Comparison of ENCODE assay signal across 11 mouse cellular contexts in genomic region chr10:128631571-128631970, GRCm38 (mm10).
"Had no signal": no experiment of that assay in that cellular context is flagged by ENCODE, and none has a peak within 500 bp of the region (broad histone marks: within the 10 kb centered on the region; RNA-seq: fewer than 3 reads in every experiment).

No protein-coding gene starts in this region.

- DNase-seq: kidney, adult 8-10 months; kidney, postnatal 25 days; liver; lung, adult 2 months; lung, postnatal 36 days; right cerebral cortex, postnatal 25 days; thymus, adult 18-20 months; thymus, postnatal 14 days had no signal

- H3K27ac ChIP-seq: left cerebral cortex, adult 2 months; liver, embryonic 14.5 days had no signal

- H3K9ac ChIP-seq: liver, embryonic 14.5 days had no signal

- ATAC-seq: lung, postnatal 0 days had no signal

- H3K4me3 ChIP-seq: left cerebral cortex, adult 2 months had no signal
